Mouse (Mus musculus) Muller cell, postnatal 12 days (primary cell): ENCODE measurements around the gene Pde10a.

ENCODE experiments used
- DNase-seq: peaks from one replicate; pipeline ENCODE4 v3.0.0-alpha.2; 2015; ENCODE audit errors: inconsistent ontology term

The Pde10a gene

DNA sequence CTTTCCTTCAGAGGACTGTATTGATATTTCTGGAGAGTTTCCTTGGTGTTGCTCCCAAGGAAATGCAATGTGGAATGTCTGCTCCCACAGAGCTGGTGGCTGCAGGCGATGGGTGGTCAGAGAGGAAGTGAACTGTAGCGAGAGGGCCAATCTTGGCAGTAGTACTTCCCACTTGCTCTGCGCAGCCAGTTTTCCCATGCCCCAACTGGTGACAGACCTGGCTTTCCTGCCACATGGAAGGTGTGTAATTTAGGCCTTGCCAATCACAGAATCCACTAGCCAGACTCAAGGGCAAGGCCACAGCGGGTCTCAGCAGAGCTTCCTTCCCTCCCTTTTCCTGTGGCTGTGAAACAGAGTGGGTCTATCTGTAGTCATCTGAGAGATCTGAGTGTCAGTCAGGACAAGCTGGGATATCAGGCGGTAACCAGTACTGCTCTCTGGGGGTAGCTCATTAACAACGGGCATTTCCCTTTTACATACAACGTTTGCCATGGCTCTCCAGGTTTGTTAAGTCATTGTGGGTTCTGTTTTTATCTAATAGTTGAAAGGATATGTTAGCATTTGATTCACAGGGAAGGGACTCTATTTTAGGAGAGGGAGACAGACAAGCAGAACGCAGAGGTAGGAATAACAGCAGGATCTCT, 316.8 kb downstream of the Pde10a start:
- DNase-seq = no peak

DNA sequence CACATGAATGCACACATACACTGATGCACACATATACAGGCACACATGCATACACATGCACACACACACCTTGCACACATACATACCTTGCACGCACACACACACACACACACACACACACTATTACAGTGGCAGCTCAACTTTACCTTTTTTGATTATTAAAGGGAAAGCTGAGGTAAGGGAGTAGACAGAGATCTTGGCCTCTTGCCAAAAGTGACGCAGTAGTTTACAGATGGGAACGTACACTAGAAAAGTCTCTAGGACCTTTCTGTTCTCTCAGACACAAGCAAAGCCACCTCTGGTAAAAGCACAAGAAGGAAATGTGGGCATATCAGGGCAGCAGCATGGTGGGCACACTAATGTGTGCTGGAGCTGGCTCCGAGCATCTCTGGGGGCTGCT, 317.5 kb downstream of the Pde10a start:
- DNase-seq = no peak

GRCm38 (mm10) chr17:8843941-8844340, 318.8 kb downstream of the Pde10a start:
- DNase-seq = no peak

- DNase-seq = no peak
These were observed 321.3 kb downstream of the Pde10a start for GRCm38 (mm10) chr17:8846506-8846905.

GRCm38 (mm10) chr17:8847558-8847957, 322.4 kb downstream of the Pde10a start:
- no peak for DNase-seq

GRCm38 (mm10) chr17:8851846-8852245, 326.7 kb downstream of the Pde10a start:
- DNase-seq = no peak

DNA sequence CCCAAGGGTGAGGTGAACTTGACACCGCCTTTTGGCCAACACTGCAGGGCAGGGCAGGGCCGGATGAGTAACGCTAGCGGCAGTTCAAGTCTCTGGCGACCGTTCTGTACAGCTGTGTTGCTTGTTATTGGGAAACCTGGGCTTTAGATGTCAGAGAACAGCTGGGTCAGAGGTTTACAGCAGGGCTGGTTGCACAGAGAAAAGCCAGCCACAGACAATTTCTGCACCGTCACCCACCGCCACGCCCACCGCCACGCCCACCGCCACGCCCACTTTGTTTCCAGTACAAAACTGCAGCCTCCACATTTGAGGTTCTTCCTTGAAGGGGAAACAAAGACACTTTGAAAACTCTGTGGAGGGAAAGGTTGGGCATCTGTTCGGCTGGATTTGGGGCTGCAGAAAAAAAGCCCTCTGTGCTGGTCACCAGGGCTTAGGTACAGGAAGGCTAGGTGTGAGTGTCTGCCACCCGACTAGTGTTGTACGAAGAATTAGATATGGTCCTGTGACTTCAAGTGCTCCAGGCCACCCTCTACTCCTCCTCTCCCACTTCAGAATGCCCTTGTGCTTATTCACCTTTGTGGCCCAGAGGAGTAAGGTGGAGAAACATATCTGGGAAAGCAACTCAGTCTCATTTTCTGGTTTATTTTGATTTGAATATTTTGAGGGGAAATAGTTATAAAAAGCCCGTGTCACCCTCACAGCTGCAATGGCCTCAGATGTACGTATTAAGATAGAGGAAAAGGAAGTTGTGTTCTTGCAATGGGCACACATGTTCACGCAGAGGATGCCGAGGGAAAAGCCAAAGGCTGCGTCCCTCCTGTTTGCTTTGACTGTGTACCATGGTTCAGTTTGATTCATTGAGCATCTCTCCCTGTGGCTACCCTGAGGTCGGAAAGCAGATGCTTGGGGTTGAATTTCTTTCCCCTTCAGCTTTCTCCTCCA, 331.5 kb downstream of the Pde10a start:
- peak; percentile 49 for DNase-seq

- DNase-seq = no peak
These were observed 333.7 kb downstream of the Pde10a start for GRCm38 (mm10) chr17:8858636-8859421.

DNA sequence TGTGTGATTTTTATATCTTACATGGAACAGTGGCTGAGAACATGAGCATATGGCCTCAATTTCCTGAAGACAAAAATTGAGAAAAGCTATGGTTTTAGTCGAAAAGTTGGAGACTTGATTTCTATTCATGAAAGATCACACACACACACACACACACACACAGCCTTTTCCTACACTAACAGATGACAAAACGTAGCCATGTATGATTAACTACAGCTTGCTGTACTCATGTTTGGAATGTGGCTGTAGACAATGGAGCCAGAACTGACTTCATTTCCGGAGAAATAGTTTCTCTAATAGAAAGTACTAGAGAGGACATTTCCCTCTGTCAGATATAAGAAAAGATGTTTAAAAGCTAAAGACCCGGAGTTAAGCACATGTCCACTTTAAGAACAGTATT, 334.3 kb downstream of the Pde10a start:
- DNase-seq = peak; percentile 65

DNA sequence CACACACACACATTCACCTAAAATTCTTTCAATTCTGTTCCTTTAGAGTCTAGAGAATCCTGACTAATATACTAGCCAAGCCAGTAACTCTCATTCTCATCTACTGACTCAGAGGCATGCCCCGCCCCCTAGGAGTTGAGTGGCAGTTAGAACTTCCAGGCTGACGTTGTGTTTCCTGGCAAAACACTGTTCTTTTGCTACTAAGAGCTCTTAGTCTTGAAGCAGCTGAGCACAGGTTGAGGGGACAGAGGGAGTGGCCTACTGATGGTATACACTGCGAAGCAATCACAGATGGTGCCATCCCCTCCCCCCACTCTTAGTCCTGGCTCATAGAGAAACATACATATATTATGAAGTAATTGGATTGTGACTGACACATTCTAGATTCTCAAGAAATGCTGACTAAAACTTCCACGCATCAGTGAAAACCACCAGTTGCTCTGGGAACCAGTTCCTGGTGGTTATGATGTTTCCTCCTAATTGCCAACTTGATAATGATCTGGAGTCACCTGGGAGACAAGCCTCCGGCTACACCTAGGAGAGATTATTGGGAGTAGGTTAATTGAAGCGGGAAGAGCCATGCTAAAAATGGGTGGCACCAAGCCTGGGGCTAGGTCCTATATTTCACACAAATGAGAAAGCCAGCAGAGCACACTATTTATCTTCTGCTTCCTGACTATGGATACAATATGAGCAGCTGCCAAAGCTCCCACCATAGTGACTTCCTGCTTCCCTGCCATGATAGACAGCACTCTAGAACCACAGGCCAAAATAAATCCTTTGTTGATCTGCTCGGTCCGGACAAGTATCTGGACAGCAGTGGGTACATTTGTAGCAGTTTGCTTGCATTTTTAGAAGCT, 339.7 kb downstream of the Pde10a start:
- DNase-seq = peak; percentile 92

DNA sequence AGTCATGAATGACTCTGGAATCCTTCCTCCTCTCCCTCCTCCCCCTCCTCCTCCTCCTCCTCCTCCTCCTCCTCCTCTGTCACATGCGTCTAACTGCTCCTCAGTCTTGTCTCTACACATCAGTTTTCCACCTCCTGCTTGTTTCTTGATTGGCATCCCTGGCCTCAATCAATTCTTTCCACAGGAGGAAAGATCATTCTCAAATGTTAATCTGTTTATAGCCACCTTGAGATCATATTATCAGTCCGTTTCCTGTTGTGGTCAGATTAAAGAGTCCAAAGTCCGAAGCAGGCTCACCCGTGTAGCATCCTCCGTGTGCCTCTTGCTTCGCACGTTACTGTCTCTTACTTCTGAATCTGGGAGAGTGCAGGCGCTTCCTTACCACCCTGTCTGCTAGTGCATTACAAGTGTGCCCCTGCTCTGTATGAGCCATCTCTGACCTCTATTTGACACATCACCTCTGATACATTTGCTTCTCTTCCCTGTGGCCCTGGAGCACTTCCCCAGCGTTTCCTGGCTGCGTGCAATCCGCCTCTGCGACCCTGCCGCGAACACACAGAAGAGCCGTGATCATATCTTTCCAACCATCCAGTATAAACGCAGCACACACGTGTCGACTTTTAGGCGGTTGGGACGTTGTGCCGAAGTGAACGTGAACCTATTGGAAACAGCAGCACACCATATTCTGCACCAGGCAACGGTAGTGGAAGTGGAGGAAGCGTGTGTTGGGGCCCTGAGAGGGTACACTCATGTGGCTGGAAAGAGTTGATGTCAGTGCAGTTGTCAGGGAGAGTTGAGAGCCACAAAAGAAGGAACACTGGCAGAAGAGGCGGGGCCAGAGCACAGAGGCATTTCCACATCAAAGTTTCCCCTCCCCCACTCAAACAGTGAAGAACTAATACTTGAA, 342.4 kb downstream of the Pde10a start:
- no peak for DNase-seq

DNA sequence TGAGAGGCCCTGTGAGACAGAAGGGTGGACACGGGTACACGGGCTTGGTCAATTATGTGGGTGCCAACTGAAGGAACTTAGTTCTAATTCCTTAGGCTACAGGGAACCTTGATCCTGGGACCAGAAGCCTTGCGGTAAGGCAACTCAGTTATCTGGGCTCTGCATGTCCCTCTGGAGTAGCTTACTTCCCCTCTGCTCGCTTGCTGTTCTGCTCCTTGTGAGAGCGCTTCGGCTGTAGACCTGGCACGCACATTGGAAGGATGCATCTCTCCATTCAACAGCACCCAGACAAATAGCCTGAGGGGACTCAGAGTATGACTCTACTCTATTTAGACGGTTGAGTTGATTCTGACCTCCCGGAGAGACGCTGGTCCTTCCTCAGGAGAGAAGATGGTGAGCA, 344.1 kb downstream of the Pde10a start:
- DNase-seq = no peak

- DNase-seq = no peak
These were observed 345.7 kb downstream of the Pde10a start for GRCm38 (mm10) chr17:8870848-8871247.

GRCm38 (mm10) chr17:8871396-8871795, 346.2 kb downstream of the Pde10a start:
- no peak for DNase-seq

DNA sequence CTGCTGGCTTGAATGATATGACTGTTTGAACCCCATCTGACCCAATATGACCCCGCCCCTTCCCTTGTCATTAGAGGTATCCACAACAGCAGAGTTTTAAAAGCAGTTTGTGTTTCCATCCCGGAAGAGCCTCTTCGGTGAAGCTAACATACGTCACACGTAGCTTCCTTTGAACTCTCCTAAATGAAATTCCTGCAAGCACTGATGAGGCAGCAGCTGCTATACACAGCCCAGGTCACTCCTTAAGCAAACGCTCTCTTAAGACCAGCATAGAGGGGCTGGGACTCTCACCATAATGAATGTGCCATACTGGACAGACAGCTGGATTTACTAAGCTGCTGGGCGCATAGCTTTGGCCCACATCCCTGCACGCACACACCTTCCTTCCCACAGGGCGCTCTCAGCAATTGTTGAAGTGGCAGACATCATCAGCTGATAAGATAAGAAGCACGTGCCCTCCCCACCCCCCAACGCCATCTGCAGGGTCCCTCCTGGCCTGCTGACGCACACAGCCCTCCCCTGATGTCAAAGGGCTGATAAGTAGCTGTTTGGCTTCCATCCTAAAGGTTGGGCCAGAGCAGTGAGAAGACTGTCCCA, 346.9 kb downstream of the Pde10a start:
- DNase-seq = no peak

DNA sequence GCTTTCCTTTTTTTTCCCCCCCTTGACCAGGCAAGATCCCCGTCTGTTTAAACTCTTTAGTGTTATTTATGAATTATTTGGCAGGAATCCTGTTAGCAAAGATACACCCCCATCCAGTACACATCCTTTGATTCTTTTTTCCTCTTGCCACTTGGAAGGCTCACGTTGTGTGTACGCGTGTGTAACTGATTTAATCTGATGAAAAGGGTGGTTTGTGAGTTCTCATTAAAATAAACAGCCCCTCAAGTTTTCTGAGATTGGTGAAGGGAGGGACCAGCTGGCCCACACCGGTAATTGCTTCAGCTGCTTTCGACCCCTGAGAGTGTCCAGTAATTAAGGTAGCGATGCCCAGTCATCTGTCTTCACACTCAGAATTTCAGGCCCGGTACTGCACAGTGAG, 347.4 kb downstream of the Pde10a start:
- DNase-seq = peak; percentile 42

GRCm38 (mm10) chr17:8878056-8878455, 352.9 kb downstream of the Pde10a start:
- peak; percentile 57 for DNase-seq

- DNase-seq = no peak
These were observed 356.5 kb downstream of the Pde10a start for GRCm38 (mm10) chr17:8881711-8882110.

DNA sequence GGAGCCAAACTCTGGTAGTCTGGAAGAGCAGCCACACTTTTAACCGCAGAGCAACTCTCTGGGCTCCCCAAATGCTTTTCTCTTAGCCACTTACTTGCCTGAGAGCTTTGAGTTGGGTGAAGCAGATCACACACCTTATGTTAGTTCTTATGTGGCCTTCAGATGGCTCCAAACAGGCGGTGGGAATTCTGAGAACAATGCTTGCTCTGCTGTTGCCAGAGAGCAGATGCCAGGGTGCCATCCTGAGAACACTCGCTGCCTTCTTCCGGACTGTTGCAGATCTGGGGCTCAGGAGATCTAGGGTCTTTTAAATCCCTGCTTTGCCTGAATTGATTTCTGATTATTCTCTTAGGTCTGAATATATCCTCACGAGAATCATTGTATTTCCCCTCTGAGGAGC, 359.5 kb downstream of the Pde10a start:
- DNase-seq = no peak

DNA sequence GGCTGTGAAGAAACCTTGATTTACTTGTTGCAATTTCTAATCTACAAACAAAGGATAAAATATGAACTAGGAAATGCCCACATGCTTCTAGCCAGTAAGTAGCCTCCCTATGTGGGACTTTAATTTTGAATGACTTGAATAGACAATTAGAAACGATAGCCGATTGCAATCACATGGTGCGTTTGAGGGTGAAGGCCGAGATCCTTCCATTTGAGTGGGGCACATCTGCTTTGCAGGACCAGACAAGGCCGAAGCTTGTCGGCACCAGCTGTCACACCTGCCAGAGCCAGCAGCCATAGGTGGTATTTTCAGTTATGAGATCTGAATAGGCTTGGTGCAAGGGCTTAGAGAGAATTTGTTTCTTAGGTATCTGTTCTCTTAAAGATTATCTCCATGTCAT, 360.7 kb downstream of the Pde10a start:
- DNase-seq = no peak
